Mouse (Mus musculus) testis, postnatal 14 days (tissue): ENCODE data around the gene Zbtb8os.
"Not testable (repeated sequence)": the region's sequence is repeated elsewhere in the genome, so short reads cannot be mapped to it uniquely, and the experiment has no call there.

Source experiments
- DNase-seq: peaks from one replicate; pipeline ENCODE4 v3.0.0; 2021; ENCODE audit warnings: low spot score

Gene Zbtb8os

DNA sequence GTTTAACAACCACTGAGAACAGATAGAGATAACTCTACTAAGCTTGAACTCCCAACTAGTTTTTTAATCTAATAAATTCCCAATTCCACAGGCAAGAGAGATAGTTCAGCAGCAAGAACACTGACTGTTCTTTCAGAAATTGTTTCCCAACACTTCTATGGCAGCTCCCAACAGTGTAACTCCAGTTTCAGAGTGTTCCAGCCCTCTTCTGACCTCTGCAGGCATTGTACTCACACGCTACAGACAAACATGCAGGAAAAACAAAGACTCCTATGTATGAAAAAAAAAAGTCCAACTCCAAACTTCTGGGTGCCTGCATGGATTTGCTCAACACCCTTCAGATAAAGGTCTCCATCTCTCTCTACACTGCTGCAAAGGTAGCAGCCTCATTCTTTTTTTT is 2.6 kb upstream of the Zbtb8os start:
- DNase-seq, result no peak

- DNase-seq, result no peak
Measured at GRCm38 (mm10) chr4:129334677-129335215, 749 bp upstream of the Zbtb8os start.

- no peak for DNase-seq
Measured at GRCm38 (mm10) chr4:129336291-129336690, 796 bp downstream of the Zbtb8os start.

DNA sequence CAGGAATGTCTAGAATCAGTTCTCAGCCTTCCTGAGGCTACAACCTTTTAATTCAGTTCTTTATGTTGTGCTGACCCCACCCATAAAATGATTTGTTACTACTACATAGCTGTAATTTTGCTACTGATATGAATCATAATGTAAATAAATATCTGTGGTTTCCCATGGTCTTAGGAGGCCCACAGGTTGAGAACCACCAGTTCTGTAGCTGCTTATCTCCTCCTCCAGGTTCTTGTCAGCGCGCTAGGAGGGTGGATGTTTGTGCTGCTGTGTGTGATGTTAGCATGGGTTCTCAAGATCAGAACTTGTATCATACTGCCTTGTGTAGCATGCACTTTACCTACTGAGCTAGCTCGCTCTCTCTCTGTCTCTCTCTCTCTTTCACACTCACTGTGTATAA is 4.2 kb downstream of the Zbtb8os start:
- no peak for DNase-seq

- no peak for DNase-seq
Measured at GRCm38 (mm10) chr4:129341888-129342287, 6.4 kb downstream of the Zbtb8os start.

DNA sequence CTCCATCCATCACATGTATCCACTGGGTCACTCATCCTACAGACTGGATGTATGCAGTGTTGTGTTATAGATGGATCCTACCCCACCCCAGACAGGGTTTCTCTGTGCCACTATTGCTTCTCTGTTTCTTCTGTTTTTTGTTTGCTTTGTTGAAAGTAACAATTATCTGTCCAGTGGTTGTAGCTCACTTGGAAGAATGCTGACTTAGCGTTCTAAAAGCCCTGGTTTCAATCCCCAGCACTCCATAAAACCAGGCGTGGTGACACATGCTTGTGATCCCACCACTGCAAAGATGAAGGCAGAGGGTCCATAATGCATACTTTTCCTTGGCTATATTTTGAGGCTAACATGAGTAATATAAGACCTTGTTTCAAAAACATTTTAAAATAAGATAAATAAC is 7.2 kb downstream of the Zbtb8os start:
- no peak for DNase-seq

- no peak for DNase-seq
Measured at GRCm38 (mm10) chr4:129346481-129347154, 11.1 kb downstream of the Zbtb8os start.

GRCm38 (mm10) chr4:129350644-129351043 is 15.1 kb downstream of the Zbtb8os start:
- DNase-seq, result peak; percentile 59

DNA sequence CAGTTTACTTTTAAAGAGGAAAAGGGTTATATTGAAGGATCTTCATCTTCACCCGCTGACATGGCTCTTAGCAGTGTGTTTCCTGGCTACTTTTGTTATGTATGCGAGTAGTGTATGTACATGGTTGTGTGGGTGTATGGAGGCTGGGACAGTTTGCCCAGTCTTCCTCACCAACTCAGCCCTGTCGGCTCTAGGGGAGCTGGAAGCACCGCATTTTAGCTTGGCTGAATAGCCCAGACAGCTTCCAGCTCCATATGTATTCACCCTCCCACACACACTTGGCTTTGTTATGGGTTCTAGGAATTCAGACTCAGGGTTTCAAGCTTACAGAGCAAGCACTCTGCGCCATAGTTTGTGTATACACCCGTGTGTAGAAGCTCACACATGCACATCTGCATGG is 15.6 kb downstream of the Zbtb8os start:
- DNase-seq, result no peak

DNA sequence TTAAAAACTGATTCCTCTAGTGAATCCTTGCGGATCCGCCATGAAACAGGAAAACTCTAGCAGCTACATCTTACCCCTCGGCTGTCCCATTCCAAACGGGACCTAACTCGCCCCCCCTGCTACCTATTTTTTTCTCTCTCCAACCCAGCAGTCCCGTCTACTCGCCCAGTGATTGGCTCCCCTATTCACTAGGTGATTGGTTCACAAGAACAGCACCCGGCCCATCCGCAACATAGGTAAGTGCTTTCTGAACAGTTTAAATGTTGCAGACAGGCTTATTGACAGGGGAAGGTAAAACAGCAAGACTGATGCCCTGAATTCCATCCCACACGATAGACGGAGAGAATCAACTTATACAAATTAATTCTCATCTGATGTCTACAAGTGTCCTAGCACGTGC is 17.7 kb downstream of the Zbtb8os start:
- no peak for DNase-seq

- DNase-seq, result no peak
Measured at GRCm38 (mm10) chr4:129354236-129354635, 18.7 kb downstream of the Zbtb8os start.

GRCm38 (mm10) chr4:129357613-129358163 is 22.2 kb downstream of the Zbtb8os start:
- DNase-seq, result no peak

- DNase-seq, result not testable (repeated sequence)
Measured at GRCm38 (mm10) chr4:129362238-129362637, 26.7 kb downstream of the Zbtb8os start.

DNA sequence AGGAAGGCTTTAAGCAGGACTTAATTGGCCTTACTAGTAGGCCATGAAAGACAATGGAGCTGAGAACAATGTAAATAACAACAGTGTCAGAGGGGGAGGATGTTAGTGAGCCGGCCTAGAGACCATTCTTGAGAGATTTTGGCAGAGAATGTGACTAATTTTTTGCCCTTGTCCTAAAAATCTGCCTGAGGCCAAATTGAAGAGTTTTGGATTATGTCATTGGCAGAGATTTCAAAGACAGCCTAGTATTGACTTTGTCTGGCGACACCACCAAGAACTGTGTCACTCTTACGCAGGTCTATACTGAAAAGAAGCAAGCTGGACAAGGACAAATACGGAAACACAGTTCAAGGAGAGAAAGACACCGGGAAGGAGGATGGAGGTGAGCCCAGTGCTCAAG is 27.3 kb downstream of the Zbtb8os start:
- no peak for DNase-seq

DNA sequence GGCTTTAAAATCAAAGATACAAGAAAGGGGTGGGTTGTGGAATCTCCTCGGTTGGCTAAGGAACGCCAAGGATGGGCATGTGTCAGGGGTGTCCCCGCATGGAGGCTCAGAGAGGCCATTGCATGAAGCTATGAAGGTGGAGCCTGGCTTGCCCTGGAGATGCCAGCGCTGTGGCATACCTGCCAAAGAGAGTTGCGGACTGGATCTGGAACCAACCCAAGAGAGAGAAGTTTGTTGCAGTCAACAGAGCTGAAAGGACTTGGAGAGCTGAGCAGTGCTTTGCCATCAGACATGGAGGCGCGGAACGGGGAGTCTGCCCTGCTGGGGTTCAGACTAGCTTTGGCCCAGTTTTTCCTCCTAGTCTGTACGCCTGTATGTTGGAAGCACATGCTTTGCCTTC is 28.0 kb downstream of the Zbtb8os start:
- no peak for DNase-seq

DNA sequence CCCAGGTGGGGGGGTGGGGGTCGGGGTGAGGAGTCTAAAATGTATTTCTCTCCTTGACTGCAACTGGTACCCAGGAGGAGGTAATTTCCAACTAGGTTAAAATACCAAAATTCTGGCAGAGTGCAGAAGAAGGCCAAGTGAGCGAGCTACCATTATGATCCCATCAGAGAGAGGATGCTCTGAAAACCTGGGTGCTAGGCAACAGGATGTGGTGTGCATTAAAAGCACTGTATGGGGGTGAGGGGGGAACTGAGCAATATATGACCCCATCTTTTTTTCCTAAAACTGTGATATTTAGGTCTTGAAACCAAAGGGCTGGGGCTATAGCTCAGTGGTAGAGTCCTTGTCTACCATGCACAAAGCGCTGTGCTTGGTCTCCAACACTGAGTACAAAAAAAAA is 28.9 kb downstream of the Zbtb8os start:
- DNase-seq, result no peak

DNA sequence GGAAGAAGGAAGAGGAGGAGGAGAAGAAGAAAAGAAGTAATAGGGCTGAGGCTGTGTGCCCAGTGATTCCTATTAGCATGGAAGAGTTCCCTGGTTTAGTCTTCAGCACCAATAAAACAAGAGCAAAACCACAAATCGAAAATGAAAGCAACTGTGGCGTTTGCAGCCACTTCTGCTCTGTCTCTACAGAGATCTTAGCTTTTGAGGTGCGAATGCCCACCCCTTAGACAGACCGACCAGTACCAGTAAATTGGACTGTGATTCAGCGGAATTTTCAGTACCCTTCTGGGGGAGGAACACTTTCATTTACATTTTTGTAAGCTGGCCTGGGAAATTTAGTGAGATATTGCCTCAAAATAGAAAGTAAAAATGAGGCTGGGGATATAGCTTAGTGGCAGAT is 29.7 kb downstream of the Zbtb8os start:
- DNase-seq, result no peak

DNA sequence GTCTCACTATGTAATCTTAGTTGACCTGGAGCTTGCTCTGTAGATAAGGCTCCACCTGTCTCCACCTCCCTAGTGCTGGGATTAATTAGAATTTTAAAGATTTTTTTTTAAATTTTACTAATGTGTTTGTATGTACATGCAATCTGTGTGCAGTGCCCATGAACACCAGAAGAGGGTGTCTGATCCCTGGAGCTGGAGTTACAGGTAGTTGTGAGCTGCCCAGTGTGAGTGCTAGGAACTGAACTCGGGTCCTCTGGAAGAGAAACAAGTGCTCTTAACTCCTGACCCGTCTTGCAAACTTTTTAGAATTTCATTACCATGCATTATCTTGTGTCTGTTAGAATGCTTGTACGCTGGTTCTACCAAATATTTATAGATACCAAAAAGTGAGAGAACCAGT is 35.9 kb downstream of the Zbtb8os start:
- DNase-seq, result no peak

DNA sequence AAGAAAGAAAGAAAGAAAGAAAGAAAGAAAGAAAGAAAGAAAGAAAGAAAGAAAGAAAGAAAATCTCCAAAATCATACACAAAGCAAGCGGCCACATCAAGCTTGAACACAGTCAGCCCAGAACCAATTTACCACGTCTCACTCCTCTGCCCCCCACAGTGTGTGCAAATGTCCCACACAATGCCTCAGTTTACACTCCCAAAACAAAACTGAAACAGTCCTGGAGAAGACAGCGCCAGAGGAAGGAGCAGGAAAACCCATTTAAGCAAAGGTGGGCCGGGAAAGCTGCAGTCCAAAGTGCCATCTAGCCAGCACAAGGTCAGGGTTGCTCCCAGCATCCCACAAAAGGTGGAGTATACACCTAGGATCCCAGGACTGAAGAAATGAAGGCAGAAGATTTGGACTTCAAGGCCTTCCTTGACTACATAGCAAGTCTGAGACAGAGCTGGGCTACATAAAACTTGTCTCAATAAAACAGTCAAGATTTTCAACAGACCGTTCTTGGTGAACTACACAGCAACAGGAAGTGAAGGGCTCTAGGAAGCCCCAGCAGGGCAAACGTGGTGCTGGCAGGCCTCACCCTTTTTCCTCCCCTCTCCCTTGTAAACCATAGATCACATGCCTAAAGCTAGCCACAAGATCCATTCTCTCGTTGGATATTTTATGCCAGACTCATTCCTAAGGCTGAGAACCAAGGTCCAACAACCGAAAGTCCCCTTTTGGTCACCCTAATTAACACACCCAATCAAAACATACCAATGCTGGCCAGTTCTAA is 37.9 kb downstream of the Zbtb8os start:
- DNase-seq, result no peak

GRCm38 (mm10) chr4:129374219-129374755 is 38.8 kb downstream of the Zbtb8os start:
- DNase-seq, result no peak

DNA sequence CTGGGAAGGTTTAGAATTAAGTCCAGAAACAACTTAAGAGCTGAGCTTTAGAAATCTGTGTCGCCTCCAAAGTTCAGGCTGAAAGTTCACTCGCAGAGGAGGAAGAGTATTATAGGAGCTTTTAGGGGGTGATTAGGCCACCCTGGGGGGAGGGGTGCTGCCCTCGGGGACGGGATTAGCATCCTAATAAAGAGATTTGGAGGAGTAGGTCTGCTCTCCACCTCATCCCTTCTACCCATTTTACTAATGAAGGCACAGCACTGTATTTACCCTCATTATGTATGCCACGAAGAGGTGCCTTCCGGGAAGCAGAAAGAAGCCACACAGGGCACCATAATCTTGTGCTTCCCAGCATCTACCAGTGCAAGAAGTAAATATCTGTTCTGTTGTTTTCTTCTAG is 39.5 kb downstream of the Zbtb8os start:
- DNase-seq, result no peak

DNA sequence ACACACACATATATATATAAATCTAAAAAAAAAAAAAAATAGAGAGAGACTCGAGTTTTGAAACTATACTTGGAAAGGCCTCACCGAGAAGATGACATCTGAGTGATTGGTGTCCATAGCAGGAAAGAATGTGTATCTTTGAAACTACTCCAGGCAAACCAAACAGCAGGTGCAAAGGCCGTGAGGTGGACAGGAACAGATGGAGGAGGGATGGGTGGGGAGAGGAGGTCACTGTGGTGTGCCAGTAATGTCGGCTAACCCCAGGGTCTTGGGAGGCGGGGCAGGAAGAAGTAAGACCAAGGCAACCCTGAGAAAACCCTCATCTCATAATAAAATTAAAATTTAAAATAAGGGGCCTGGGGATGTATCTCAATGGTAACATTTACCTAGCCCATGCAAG is 40.3 kb downstream of the Zbtb8os start:
- DNase-seq, result no peak
